Mouse (Mus musculus) kidney, adult 2 months (tissue): ENCODE results near the gene Col5a2. TPM values are rescaled to one million over a fixed set of nuclear protein-coding genes. Genes with fewer than 3 reads are reported as not detected.
"Not testable (repeated sequence)": the region's sequence is repeated elsewhere in the genome, so short reads cannot be mapped to it uniquely, and the experiment has no call there.

Source experiments
- DNase-seq: peaks from one replicate; pipeline ENCODE4 v3.0.0; 2021
- H3K27ac ChIP-seq: fragments of 200-500 bp; 2 replicates; pipeline ENCODE4 v1.5.1; 2012; ENCODE audit warnings: low read depth, low read length, control low read depth, inconsistent platforms; ENCODE audit not compliant: insufficient read depth
- H3K27me3 ChIP-seq: fragments of 200-500 bp; replicated peaks from 2 replicates; pipeline ENCODE4 v1.6.1; 2012; ENCODE audit warnings: mild to moderate bottlenecking, moderate library complexity, low read length, inconsistent platforms; ENCODE audit not compliant: control insufficient read depth, insufficient read depth
- H3K36me3 ChIP-seq: fragments of 200-500 bp; 2 replicates; pipeline ENCODE4 v1.6.1; 2012; ENCODE audit warnings: mild to moderate bottlenecking, moderate library complexity, low read length, inconsistent platforms; ENCODE audit not compliant: control insufficient read depth, insufficient read depth
- H3K4me1 ChIP-seq: fragments of 200-500 bp; 2 replicates; pipeline ENCODE4 v1.6.1; 2011; ENCODE audit warnings: low read length; ENCODE audit not compliant: control insufficient read depth, insufficient read depth
- H3K4me3 ChIP-seq: fragments of 200-500 bp; 2 replicates; pipeline ENCODE4 v1.5.1; 2011; ENCODE audit warnings: mild to moderate bottlenecking, low read depth, low read length, control low read depth; ENCODE audit not compliant: insufficient read depth
- CTCF ChIP-seq: fragments of 200-500 bp; conservative IDR thresholded peaks from 2 replicates; pipeline ENCODE4 v1.5.1; 2011; ENCODE audit warnings: low read depth, mild to moderate bottlenecking, control low read depth, low read length, moderate library complexity, mixed read lengths; ENCODE audit not compliant: insufficient read depth, insufficient read length
- POLR2A ChIP-seq: fragments of 200-500 bp; IDR thresholded peaks from one replicate; pipeline ENCODE4 v1.6.1; 2011; ENCODE audit warnings: low read depth, low read length, control low read depth
- WGBS: fragments of 180-500 bp; shearing (Covaris S2); methylation state at CpG from one replicate; pipeline ENCODE4 v1.1.7; 2018; 5-methylcytosine and 5-hydroxymethylcytosine counted together
- polyA plus RNA-seq: library from polyadenylated mRNA; depleted of rRNA; stranded (reverse); fragments of >200 nt; gene quantifications from 2 replicates; pipeline ENCODE4 v1.2.3, GENCODE M21; 2012; rRNA removed

Col5a2 gene
- polyA plus RNA-seq: 6.0 and 6.3 TPM in 2 replicates

DNA sequence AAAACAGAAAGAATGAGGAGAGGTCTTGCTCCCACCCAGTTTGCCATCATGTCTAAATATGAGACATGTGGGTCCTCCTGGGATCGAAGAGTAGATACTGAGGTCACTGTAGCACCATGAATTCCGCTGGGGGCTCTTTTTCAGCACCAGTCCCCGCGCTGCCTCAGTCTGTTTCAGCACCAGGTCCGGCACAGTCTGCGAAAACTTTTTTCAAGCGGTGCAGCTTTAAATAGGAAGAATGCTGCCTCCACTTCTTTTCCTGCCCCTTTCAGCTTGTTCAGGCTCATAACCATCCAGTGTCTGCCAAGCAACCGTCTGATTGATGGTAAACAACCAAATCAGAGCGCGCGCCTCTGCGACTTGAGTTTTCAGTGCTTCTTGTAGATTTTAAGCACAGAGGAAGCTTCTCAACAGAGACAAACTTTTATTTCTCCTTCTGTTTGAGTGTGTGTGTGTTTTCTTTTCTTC lies at the start of gene Col5a2:
Gene Col5a2 (minus strand): TSS at position 418 of the 468 bp plus-strand sequence.
- TF ChIP-seq CTCF: no peak
- TF ChIP-seq POLR2A: no peak
- Histone ChIP-seq H3K4me3 (peak within 1 kb of the TSS; percentile 63), H3K27ac (peak within 1 kb of the TSS; percentile 71; the same call in 1 of the 2 replicates), H3K4me1 (no peaks in the 10 kb centered on the region), H3K27me3 (no peaks in the 10 kb centered on the region), H3K36me3 (no peaks in the 10 kb centered on the region)
- 37% methylated on average over 12 of the region's 12 CpGs for WGBS
- peak; percentile 71 for DNase-seq

DNA sequence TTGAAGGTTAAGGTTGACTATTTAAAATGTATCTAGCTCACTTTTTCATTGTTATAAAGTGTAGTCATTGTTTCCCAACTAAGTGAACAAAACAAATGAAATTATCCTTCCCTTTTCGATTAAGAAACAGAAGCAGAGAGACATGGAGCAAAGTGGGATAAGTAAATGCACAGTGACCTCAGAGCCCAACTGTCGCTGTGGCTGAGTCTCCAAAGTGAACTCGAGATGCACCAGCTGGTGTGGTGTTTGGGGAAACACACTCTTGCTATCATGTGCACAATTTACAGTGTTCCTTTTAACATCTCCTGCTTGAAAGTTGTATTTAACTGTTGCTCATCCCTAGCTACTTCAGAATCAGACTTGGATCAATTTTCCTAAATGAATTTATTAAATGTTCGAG lies 47.4 kb upstream of the Col5a2 start:
- H3K4me1 ChIP-seq: no peaks in the 10 kb centered on the region
- no peak overlapping the region for H3K27ac ChIP-seq
- H3K27me3 ChIP-seq: no peaks in the 10 kb centered on the region
- 60% methylated on average over 4 of the region's 4 CpGs for WGBS
- no peak overlapping the region for H3K4me3 ChIP-seq
- no peaks in the 10 kb centered on the region for H3K36me3 ChIP-seq
- DNase-seq: no peak
- TF ChIP-seq CTCF (no peak), POLR2A (no peak)

DNA sequence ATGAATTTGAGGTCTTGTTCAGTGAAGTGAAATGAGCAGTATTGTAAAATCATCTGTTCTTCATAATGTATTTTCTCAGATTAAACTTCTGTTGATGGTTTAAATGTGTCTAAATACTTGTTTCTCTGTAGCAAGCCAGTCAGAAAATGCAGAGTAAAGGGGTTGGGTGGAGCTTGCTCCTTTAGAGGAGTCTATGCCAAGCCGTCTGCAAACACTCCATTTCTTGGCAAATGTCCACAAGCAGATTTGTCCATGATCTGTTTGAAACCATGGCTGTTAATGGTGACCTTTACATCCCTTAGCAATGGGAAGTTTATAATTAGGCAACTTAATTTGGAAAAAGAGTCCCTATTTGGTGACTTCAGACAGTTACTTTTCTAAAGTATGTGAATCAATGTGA lies 38.8 kb upstream of the Col5a2 start:
- no peaks in the 10 kb centered on the region for H3K4me1 ChIP-seq
- no peaks in the 10 kb centered on the region for H3K27me3 ChIP-seq
- DNase-seq: peak; percentile 21
- no peaks in the 10 kb centered on the region for H3K36me3 ChIP-seq
- no peak overlapping the region for H3K27ac ChIP-seq
- TF ChIP-seq CTCF: no peak
- no peak for TF ChIP-seq POLR2A
- no peak overlapping the region for H3K4me3 ChIP-seq
- WGBS: 21% methylated on average over 1 of the region's 1 CpGs

DNA sequence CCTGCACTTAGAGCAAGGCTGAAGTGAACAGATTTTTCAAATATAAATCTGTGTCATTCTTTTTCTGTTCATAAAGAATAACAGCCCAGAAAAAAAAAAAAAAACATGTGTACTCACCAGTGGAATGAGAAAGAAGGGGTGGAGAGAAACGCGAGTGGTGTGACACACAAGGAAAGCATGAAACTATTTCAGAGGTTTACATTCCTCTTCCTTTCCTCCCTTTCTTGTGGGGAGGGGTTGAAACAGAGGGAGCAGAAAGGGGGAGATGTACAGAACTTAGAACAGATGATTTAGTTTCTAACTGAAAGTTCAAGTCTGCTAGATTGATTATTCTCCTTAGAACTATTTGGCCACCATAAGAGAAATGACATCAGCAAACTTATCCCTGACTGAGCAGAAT lies 38.1 kb upstream of the Col5a2 start:
- 73% methylated on average over 2 of the region's 2 CpGs for WGBS
- no peaks in the 10 kb centered on the region for H3K4me1 ChIP-seq
- no peaks in the 10 kb centered on the region for H3K36me3 ChIP-seq
- no peaks in the 10 kb centered on the region for H3K27me3 ChIP-seq
- TF ChIP-seq CTCF (no peak), POLR2A (no peak)
- no peak overlapping the region for H3K4me3 ChIP-seq
- no peak overlapping the region for H3K27ac ChIP-seq
- DNase-seq: no peak

DNA sequence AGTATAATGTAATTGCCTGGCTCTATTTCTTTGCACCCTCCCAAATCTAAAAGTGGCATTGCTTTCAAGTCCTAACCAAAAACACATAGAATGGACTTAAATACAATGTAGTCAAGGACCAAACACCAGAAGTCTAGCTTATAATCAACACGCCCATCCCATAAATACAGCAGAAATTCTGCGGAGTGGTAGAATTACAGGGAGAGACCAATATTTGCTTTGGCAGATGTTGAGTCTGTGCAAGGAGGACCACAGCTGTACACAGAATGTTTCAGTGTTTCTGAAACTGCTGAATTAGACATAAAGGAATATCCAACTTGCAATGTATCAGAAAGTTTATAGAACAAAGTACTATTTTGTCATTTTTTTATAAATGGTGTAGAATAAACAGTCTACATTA lies 28.4 kb upstream of the Col5a2 start:
- no peak for DNase-seq
- no peaks in the 10 kb centered on the region for H3K27me3 ChIP-seq
- H3K4me1 ChIP-seq: no peaks in the 10 kb centered on the region
- H3K4me3 ChIP-seq: no peak overlapping the region
- 70% methylated on average over 2 of the region's 2 CpGs for WGBS
- no peak overlapping the region for H3K27ac ChIP-seq
- H3K36me3 ChIP-seq: no peaks in the 10 kb centered on the region
- TF ChIP-seq POLR2A: no peak

DNA sequence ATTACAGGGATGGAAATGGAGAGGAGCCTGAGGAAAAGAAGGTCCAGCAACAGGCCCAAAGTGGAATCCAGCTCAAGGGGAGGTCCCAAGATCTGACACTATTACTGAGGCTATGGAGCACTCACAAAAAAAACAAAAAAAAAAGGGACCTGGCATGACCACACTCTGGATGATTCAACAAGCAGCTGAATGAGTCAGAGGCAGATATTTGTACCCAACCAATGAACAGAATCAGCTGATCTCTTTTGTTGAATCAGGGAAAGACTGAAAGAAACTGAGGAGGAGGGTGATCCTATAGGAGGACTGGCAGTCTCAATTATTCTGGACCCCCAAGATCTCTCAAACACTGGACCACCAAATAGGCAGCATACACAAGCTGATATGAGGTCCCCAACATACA lies 24.4 kb upstream of the Col5a2 start:
- not testable (repeated sequence) for H3K27ac ChIP-seq, H3K27me3 ChIP-seq, H3K4me3 ChIP-seq, H3K4me1 ChIP-seq, DNase-seq, H3K36me3 ChIP-seq

GRCm38 (mm10) chr1:45523601-45524000 lies 20.5 kb upstream of the Col5a2 start:
- no peak for TF ChIP-seq POLR2A
- no peak for TF ChIP-seq CTCF
- 70% methylated on average over 3 of the region's 3 CpGs for WGBS

DNA sequence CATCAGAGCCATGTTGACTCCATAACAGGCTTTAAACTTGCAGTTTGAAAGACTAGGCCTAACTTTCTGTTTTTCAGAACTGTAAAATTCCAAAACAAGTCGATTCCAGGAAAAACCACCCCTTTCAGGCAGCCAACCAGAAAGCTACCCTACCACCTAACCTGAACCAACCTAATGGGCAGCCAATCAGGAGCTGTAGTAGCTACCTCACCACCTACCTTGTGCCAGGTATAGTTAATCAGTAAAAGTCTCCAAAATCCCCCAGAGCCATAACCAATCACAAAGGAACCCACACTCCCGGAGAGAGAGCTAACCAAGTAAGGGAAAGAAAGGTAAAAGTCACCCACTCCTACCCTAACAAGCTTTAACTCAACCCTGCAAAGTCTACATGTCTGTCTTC lies 18.4 kb upstream of the Col5a2 start:
- Histone ChIP-seq H3K4me3 (no peak overlapping the region), H3K4me1 (no peaks in the 10 kb centered on the region), H3K36me3 (no peaks in the 10 kb centered on the region), H3K27me3 (no peaks in the 10 kb centered on the region), H3K27ac (no peak overlapping the region; the same call in 1 of the 2 replicates)
- peak; percentile 53 for DNase-seq
- 49% methylated on average over 2 of the region's 2 CpGs for WGBS
- TF ChIP-seq CTCF: no peak
- TF ChIP-seq POLR2A: no peak

More at GRCm38 (mm10) chr1:45523601-45524000, 20.5 kb upstream of the Col5a2 start:
- Histone ChIP-seq H3K36me3 (no peaks in the 10 kb centered on the region), H3K27ac (no peak overlapping the region), H3K4me3 (no peak overlapping the region), H3K4me1 (no peaks in the 10 kb centered on the region), H3K27me3 (no peaks in the 10 kb centered on the region)
- DNase-seq: peak; percentile 65
